Mouse (Mus musculus) retina, postnatal 7 days (tissue): Measurements from ENCODE around the gene Mfap5.
A peak's percentile ranks its signal among the peaks of the same experiment; 100 is the strongest.
"Not testable (repeated sequence)": the region's sequence is repeated elsewhere in the genome, so short reads cannot be mapped to it uniquely, and the experiment has no call there.

Experiments
- DNase-seq: peaks from one replicate; pipeline ENCODE4 v3.0.0-alpha.2; 2012; ENCODE audit warnings: low read depth, low spot score

The Mfap5 gene

DNA sequence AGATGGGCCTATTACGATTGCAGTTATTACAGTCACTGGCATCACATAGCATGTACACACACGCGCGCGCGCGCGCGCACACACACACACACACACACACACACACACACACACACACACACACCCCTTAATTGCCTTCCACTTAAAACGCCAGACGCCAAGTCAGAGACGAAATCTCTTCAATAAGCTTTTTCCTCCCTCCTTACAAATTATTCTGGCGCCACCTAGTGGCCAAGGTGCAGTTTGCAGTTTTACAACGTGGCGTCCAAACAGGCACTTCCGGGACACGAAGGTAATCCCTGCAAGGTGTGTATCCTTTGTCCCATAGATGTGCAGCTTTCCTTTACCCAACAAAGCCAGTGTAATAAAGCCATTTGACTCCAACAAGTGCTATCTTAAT is 54.8 kb downstream of the Mfap5 start:
- peak; percentile 83 for DNase-seq

DNA sequence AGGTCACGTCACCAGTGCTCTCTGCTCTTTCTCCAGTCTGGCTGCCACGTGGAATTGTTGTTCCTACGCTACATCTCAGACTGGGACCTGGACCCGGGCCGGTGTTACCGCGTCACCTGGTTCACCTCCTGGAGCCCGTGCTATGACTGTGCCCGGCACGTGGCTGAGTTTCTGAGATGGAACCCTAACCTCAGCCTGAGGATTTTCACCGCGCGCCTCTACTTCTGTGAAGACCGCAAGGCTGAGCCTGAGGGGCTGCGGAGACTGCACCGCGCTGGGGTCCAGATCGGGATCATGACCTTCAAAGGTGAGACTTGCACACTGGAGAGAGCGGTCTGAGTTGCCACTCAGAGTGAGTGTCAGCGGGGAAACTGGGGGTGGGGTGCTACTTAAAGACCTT is 55.4 kb downstream of the Mfap5 start:
- no peak for DNase-seq

- peak; percentile 61 for DNase-seq
Measured at GRCm38 (mm10) chr6:122562463-122562862, 56.8 kb downstream of the Mfap5 start.

- no peak for DNase-seq
Measured at GRCm38 (mm10) chr6:122565070-122565784, 59.6 kb downstream of the Mfap5 start.

- DNase-seq, result no peak
Measured at GRCm38 (mm10) chr6:122569113-122569512, 63.5 kb downstream of the Mfap5 start.

DNA sequence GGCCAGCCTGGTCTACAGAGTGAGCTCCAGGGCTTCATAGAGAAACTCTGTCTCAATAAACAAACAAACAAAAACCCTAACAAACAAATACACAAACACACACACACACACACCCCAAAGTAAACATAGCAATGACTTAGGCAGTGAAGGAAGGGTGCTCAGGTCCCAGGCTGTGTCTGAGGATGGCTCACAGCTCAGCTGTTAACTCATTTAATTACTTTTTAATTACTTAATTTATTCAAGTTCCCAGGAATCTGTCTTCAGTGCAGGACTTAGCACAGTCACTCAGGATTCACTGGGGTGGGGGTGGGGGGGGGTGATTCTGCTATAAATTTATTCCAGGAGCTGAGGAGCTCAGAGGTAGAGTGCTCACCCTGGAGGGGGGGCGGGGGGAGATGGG is 64.1 kb downstream of the Mfap5 start:
- no peak for DNase-seq

- DNase-seq, result no peak
Measured at GRCm38 (mm10) chr6:122570695-122571616, 65.3 kb downstream of the Mfap5 start.

DNA sequence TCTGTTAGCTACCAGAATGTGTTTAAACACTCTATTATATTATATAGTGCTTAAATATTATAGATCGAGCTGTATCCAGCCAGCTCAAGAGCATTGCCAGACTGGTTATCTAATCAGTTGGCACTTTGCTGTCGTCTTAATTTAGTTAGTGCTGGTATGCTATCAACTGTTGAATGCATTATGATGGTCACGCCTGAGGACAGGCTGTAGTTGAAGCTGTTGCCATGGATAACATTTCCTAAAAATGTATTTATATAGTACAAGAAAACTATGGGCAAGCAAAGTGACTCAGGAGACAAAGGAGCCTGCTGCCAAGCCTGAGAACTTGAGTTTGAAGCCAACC is 65.9 kb downstream of the Mfap5 start:
- no peak for DNase-seq

DNA sequence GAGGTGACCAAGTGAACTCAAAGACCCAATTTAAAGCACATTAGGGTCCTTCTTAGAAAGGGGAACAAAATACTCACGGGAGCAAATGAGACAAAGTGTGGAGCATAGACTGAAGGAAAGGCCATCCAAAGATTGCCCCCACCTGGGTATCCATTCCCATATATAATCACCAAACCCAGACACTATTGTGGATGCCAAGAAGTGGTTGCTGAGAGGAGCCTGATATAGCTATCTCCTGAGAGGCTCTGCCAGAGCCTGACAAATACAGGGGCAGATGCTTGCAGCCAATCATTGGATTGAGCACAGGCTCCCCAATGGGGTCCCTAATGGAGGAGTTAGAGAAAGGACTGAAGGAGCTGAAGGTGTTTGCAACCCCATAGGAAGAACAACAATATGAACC is 69.4 kb downstream of the Mfap5 start:
- DNase-seq, result not testable (repeated sequence)

DNA sequence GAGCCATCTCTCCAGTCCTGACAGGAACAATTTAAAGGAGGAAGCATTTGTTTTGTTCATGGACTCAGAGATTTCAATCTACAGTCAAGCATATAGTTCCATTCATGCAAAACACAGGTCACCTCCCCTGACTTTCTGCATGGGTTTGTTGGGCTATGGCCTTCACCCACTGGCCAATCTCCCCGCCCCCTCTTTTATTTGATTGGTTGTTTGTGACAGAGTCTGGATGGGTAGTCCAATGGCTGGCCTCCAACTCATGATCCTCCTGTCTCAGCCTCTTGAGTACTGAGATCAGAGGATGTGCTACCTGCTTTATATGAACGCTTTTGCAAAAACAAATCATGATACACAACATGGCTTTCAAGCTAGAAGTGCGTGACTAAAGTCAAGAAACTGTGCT is 71.4 kb downstream of the Mfap5 start:
- no peak for DNase-seq
